Mouse (Mus musculus) spleen, adult 2 months (tissue): ENCODE data around the gene Ndufa12. TPM values are rescaled to one million over a fixed set of nuclear protein-coding genes. Genes with fewer than 3 reads are reported as not detected.

ENCODE experiments used
- DNase-seq, 2 experiments: peaks; one replicate each; pipeline versions ENCODE4 v3.0.0 to v3.0.0-alpha.2; 2012 to 2021; ENCODE audit warnings: low spot score in 2 of 2, low read depth in 1 of 2
- H3K27ac ChIP-seq: fragments of 200-500 bp; 2 replicates; pipeline ENCODE4 v1.5.1; 2012; ENCODE audit warnings: low read length, inconsistent platforms; ENCODE audit not compliant: insufficient read depth
- H3K27me3 ChIP-seq: fragments of 200-500 bp; 2 replicates; pipeline ENCODE4 v1.6.1; 2012; ENCODE audit warnings: mild to moderate bottlenecking, moderate library complexity, low read length, inconsistent platforms; ENCODE audit not compliant: control insufficient read depth, insufficient read depth
- H3K36me3 ChIP-seq: fragments of 200-500 bp; 2 replicates; pipeline ENCODE4 v1.6.1; 2012; ENCODE audit warnings: mild to moderate bottlenecking, low read length, inconsistent platforms; ENCODE audit not compliant: control insufficient read depth, insufficient read depth
- H3K4me1 ChIP-seq: fragments of 200-500 bp; 2 replicates; pipeline ENCODE4 v1.6.1; 2011; ENCODE audit warnings: inconsistent platforms; ENCODE audit not compliant: control insufficient read depth, insufficient read depth, insufficient read length
- H3K4me3 ChIP-seq: fragments of 200-500 bp; 2 replicates; pipeline ENCODE4 v1.5.1; 2011; ENCODE audit warnings: mild to moderate bottlenecking, inconsistent platforms; ENCODE audit not compliant: insufficient read depth, insufficient read length; ENCODE audit errors: extremely low read depth
- CTCF ChIP-seq: fragments of 200-500 bp; IDR thresholded peaks from 2 replicates; pipeline ENCODE4 v1.5.1; 2011; ENCODE audit warnings: mild to moderate bottlenecking, inconsistent platforms; ENCODE audit not compliant: insufficient read depth, insufficient read length, insufficient replicate concordance; ENCODE audit errors: extremely low read depth
- POLR2A ChIP-seq: fragments of 200-500 bp; IDR thresholded peaks from 2 replicates; pipeline ENCODE4 v1.6.1; 2011; ENCODE audit warnings: low read depth, low read length, inconsistent platforms
- WGBS: fragments of 180-500 bp; shearing (Covaris S2); methylation state at CpG from one replicate; pipeline ENCODE4 v1.1.7; 2018; 5-methylcytosine and 5-hydroxymethylcytosine counted together
- polyA plus RNA-seq: library from polyadenylated mRNA; depleted of rRNA; stranded (reverse); fragments of >200 nt; gene quantifications from 2 replicates; pipeline ENCODE4 v1.2.3, GENCODE M21; 2012

Gene Ndufa12
- polyA plus RNA-seq, 1 experiment: 17.3 TPM

GRCm38 (mm10) chr10:94162031-94162430, 36.5 kb upstream of the Ndufa12 start:
- no peak for DNase-seq
- no peak overlapping the region for H3K4me3 ChIP-seq
- TF ChIP-seq POLR2A (no peak), CTCF (no peak)
- H3K27ac ChIP-seq: no peak overlapping the region
- WGBS: 95% methylated on average over 7 of the region's 7 CpGs
- H3K36me3 ChIP-seq: peaks cover 20% of the 10 kb centered on the region
- H3K4me1 ChIP-seq: no peaks in the 10 kb centered on the region
- H3K27me3 ChIP-seq: no peaks in the 10 kb centered on the region

GRCm38 (mm10) chr10:94164104-94164845, 34.2 kb upstream of the Ndufa12 start:
- 87% methylated on average over 5 of the region's 5 CpGs for WGBS
- peaks cover 17% of the 10 kb centered on the region for H3K36me3 ChIP-seq

DNA sequence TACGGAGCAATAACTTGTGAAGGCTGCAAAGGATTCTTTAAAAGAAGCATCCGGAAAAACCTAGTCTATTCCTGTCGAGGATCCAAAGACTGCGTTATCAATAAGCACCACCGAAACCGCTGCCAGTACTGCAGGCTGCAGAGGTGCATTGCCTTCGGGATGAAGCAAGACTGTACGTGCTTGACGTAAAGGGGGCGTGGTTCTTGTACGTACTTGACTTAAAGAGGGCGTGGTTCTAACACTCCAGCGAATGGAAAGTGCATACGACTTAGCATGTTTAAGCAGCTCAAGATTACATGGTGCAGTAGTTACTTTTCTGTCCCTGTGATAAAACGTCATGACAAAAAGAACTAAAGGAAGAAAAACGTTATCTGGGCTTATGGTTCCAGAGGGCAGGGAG, 33.1 kb upstream of the Ndufa12 start:
- H3K4me3 ChIP-seq: no peak overlapping the region
- peaks cover 20% of the 10 kb centered on the region for H3K36me3 ChIP-seq
- DNase-seq: no peak
- TF ChIP-seq POLR2A (no peak), CTCF (no peak)
- no peak overlapping the region for H3K27ac ChIP-seq
- no peaks in the 10 kb centered on the region for H3K4me1 ChIP-seq
- 91% methylated on average over 16 of the region's 16 CpGs for WGBS
- no peaks in the 10 kb centered on the region for H3K27me3 ChIP-seq

More at GRCm38 (mm10) chr10:94164104-94164845, 34.2 kb upstream of the Ndufa12 start:
- DNase-seq: no peak
- Histone ChIP-seq H3K27ac (no peak overlapping the region), H3K4me3 (no peak overlapping the region), H3K27me3 (no peaks in the 10 kb centered on the region), H3K4me1 (no peaks in the 10 kb centered on the region)
- no peak for TF ChIP-seq CTCF
- TF ChIP-seq POLR2A: no peak

GRCm38 (mm10) chr10:94167051-94167750, 31.3 kb upstream of the Ndufa12 start:
- no peaks in the 10 kb centered on the region for H3K4me1 ChIP-seq
- H3K36me3 ChIP-seq: peaks cover 26% of the 10 kb centered on the region
- no peak overlapping the region for H3K27ac ChIP-seq
- WGBS: 95% methylated on average over 11 of the region's 11 CpGs
- H3K4me3 ChIP-seq: no peak overlapping the region
- no peak for DNase-seq
- TF ChIP-seq POLR2A: no peak
- no peak for TF ChIP-seq CTCF
- H3K27me3 ChIP-seq: no peaks in the 10 kb centered on the region

DNA sequence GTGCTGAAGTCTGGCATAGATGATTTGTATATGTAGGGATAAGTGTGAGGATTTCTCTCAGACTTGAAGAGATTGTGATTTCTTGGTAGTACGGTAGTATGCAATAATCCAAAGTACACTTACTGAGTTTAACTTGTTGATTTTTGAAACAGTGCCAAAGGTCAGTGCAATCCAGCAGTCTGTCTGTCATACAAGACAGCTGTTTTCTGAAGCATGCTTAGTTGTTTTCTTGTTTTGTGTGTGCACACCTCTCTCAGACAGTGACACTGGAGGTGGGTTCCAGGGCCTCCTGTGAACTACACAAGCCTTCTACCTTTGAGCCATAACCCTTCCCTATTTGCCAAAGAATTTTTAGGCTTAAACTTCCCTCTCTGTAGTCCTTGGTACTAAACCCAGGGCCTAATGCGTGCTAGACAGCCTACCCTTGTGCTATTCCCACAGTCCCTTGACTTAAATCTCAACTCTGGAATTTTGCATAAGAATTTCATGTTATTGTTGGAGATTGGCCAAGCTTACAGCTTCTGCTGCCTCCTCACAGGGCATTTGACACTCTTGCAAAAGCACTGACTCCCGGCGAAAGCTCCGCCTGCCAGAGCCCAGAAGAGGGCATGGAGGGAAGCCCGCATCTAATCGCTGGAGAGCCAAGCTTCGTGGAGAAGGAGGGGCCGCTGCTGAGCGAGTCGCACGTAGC, 26.9 kb upstream of the Ndufa12 start:
- no peaks in the 10 kb centered on the region for H3K4me1 ChIP-seq
- no peaks in the 10 kb centered on the region for H3K27me3 ChIP-seq
- TF ChIP-seq POLR2A: no peak
- no peak for TF ChIP-seq CTCF
- H3K36me3 ChIP-seq: peaks cover 18% of the 10 kb centered on the region
- H3K27ac ChIP-seq: no peak overlapping the region
- DNase-seq: no peak
- 90% methylated on average over 12 of the region's 12 CpGs for WGBS
- H3K4me3 ChIP-seq: no peak overlapping the region

DNA sequence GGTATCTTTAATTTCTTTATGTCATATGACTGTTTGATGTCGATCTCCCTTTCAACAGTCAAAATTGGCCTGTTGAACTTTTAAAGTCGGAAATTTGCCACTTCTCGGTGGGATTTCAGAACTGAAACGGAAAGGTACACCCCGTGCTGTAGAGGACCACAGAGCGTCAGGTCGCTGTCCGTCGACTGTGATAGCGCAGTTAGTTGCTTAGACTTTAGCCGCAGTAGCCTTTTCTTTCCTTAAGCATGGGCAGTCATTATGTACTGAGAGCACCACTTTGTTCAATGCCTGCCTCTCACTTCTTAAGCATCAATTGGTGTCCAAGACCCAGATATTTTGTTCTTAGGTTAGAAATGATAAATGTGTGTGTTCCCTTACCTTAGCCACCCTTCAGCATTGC, 26.4 kb upstream of the Ndufa12 start:
- 91% methylated on average over 11 of the region's 11 CpGs for WGBS

More for the DNA sequence above, 26.4 kb upstream of the Ndufa12 start:
- Histone ChIP-seq H3K36me3 (peaks cover 16% of the 10 kb centered on the region), H3K27ac (no peak overlapping the region), H3K4me3 (no peak overlapping the region), H3K4me1 (no peaks in the 10 kb centered on the region), H3K27me3 (no peaks in the 10 kb centered on the region)
- no peak for TF ChIP-seq POLR2A
- no peak for TF ChIP-seq CTCF
- DNase-seq: no peak
